ENCODE assay signal across 27 mouse cellular contexts in genomic region chr1:179688415-179688814, GRCm38 (mm10). TPM values are rescaled to one million over a fixed set of nuclear protein-coding genes. Genes with fewer than 3 reads are reported as not detected.
DNase-seq lines count a peak whose midpoint lies in the region; ATAC-seq and TF ChIP-seq lines count a peak whose summit lies in the region.
"Had no signal": no experiment of that assay in that cellular context is flagged by ENCODE, and none has a peak within 500 bp of the region (broad histone marks: within the 10 kb centered on the region; RNA-seq: fewer than 3 reads in every experiment).

No protein-coding gene starts in this region.

- no peak overlapping the region for H3ac ChIP-seq in myocyte (ENCODE audit: control insufficient read depth, insufficient read length)

- H3K4me2 ChIP-seq in heart, embryonic 12.5 days, result 0 out of 2 replicates have a peak overlapping the region, but pooled peaks have one; percentile 14
- H3K4me2 ChIP-seq in heart, embryonic 15.5 days, result no peak overlapping the region
- peak overlapping the region; percentile 27 for H3K4me2 ChIP-seq in myocyte (ENCODE audit: low read depth)
- H3K4me2 ChIP-seq: embryonic facial prominence, embryonic 12.5 days; embryonic facial prominence, embryonic 15.5 days; hindbrain, embryonic 12.5 days; hindbrain, embryonic 15.5 days had no signal

- TF ChIP-seq EP300 in heart, adult 2 months (IDR thresholded peaks at IDR 0.05; ENCODE audit: insufficient read depth, low read depth, low read length), result no peak

- ATAC-seq in heart, embryonic 12.5 days (ENCODE audit: insufficient number of reproducible peaks, low FRiP score), result no peak
- ATAC-seq in heart, embryonic 15.5 days (replicated peaks; ENCODE audit: insufficient number of reproducible peaks, insufficient read depth, low FRiP score, low read depth), result peak; percentile 50; the same call in 1 of the 2 replicates
- ATAC-seq: CD4-positive, CD25-positive, alpha-beta regulatory T cell, adult 4 months; forebrain, embryonic 14.5 days; forebrain, postnatal 0 days; intestine, postnatal 0 days had no signal

- H3K79me2 ChIP-seq in heart, adult 2 months (replicated peaks; ENCODE audit: control insufficient read depth, insufficient read depth, low read length), result no peaks in the 10 kb centered on the region
- no peaks in the 10 kb centered on the region for H3K79me2 ChIP-seq in myocyte (ENCODE audit: control insufficient read depth, insufficient read depth)

- WGBS in heart, embryonic 12.5 days, result 32% methylated on average over 6 of the region's 6 CpGs
- 34% methylated on average over 6 of the region's 6 CpGs for WGBS in heart, embryonic 15.5 days
- 52% methylated on average over 6 of the region's 6 CpGs for WGBS in heart, adult 2 months

- no peak for TF ChIP-seq POLR2A in heart, adult 2 months (IDR thresholded peaks at IDR 0.05; ENCODE audit: insufficient read depth, low read depth, low read length)
- no peak for TF ChIP-seq POLR2A in myocyte (IDR thresholded peaks at IDR 0.05; ENCODE audit: insufficient read length, low read depth)

- no peak overlapping the region for H3K4me3 ChIP-seq in heart, embryonic 12.5 days
- no peak overlapping the region for H3K4me3 ChIP-seq in heart, embryonic 15.5 days
- H3K4me3 ChIP-seq in heart, adult 2 months, result no peak overlapping the region
- no peak overlapping the region for H3K4me3 ChIP-seq in myocyte
- H3K4me3 ChIP-seq: embryonic facial prominence, embryonic 12.5 days; embryonic facial prominence, embryonic 15.5 days; hindbrain, embryonic 12.5 days; hindbrain, embryonic 15.5 days had no signal

- TF ChIP-seq CTCF in heart, adult 2 months (IDR thresholded peaks at IDR 0.05), result no peak

- peak; percentile 84 for DNase-seq in heart, adult 11 months
- DNase-seq in heart, postnatal 14 days, result no peak
- DNase-seq in heart, adult 9 months (ENCODE audit: low spot score in 2 of 2), result no peak
- DNase-seq in heart, adult 2 months, result no peak
- DNase-seq in ovary, postnatal 10 days (ENCODE audit: low spot score), result no peak
- DNase-seq: adrenal gland, adult 2 months; adrenal gland, postnatal 14 days; forebrain, postnatal 0 days; gastrocnemius, postnatal 14 days; kidney, adult 2 months had no signal

- H3K27ac ChIP-seq in heart, embryonic 12.5 days (ENCODE audit: poor library complexity, severe bottlenecking), result peak overlapping the region; percentile 34; the same call in 1 of the 2 replicates
- peak overlapping the region; percentile 62 for H3K27ac ChIP-seq in heart, embryonic 15.5 days
- no peak overlapping the region for H3K27ac ChIP-seq in heart, adult 2 months
- H3K27ac ChIP-seq: embryonic facial prominence, embryonic 12.5 days; embryonic facial prominence, embryonic 15.5 days; hindbrain, embryonic 12.5 days; hindbrain, embryonic 15.5 days had no signal

- intact Hi-C loops in heart, postnatal 14 days (cut with DNase I), result no loop called here
- intact Hi-C loops in heart, adult 2 months (cut with DNase I), result no loop called here

- peaks cover 34% of the 10 kb centered on the region for H3K36me3 ChIP-seq in heart, embryonic 12.5 days
- H3K36me3 ChIP-seq in heart, embryonic 15.5 days, result peaks cover 17% of the 10 kb centered on the region
- H3K36me3 ChIP-seq in heart, adult 2 months (ENCODE audit: control insufficient read depth, insufficient read depth, low read length), result no peaks in the 10 kb centered on the region
- H3K36me3 ChIP-seq in myocyte (ENCODE audit: control insufficient read depth, insufficient read depth), result peaks cover 23% of the 10 kb centered on the region

- peaks cover 21% of the 10 kb centered on the region for H3K4me1 ChIP-seq in heart, embryonic 12.5 days (replicated peaks)
- peaks cover 4% of the 10 kb centered on the region; the same call in 1 of the 2 replicates for H3K4me1 ChIP-seq in heart, embryonic 15.5 days (replicated peaks)
- H3K4me1 ChIP-seq in heart, adult 2 months (ENCODE audit: control insufficient read depth, insufficient read depth, low read length), result no peaks in the 10 kb centered on the region; the same call in 1 of the 2 replicates
- H3K4me1 ChIP-seq: embryonic facial prominence, embryonic 12.5 days; embryonic facial prominence, embryonic 15.5 days; hindbrain, embryonic 12.5 days; hindbrain, embryonic 15.5 days had no signal

- no peaks in the 10 kb centered on the region for H3K9me3 ChIP-seq in heart, embryonic 12.5 days (replicated peaks)
- H3K9me3 ChIP-seq in heart, embryonic 15.5 days (replicated peaks), result no peaks in the 10 kb centered on the region
- H3K9me3 ChIP-seq: embryonic facial prominence, embryonic 12.5 days; embryonic facial prominence, embryonic 15.5 days; hindbrain, embryonic 12.5 days; hindbrain, embryonic 15.5 days had no signal

- H3K9ac ChIP-seq in heart, embryonic 12.5 days, result no peak overlapping the region
- H3K9ac ChIP-seq in heart, embryonic 15.5 days, result no peak overlapping the region
- H3K9ac ChIP-seq in heart, adult 2 months (ENCODE audit: low read depth, low read length), result no peak overlapping the region
- H3K9ac ChIP-seq: embryonic facial prominence, embryonic 12.5 days; embryonic facial prominence, embryonic 15.5 days; forebrain, postnatal 0 days; hindbrain, embryonic 12.5 days; hindbrain, embryonic 15.5 days had no signal

- H3K27me3 ChIP-seq in heart, embryonic 12.5 days (replicated peaks), result no peaks in the 10 kb centered on the region
- H3K27me3 ChIP-seq in heart, embryonic 15.5 days, result no peaks in the 10 kb centered on the region
- no peaks in the 10 kb centered on the region for H3K27me3 ChIP-seq in heart, adult 2 months (ENCODE audit: control insufficient read depth, insufficient read depth, low read length)
- H3K27me3 ChIP-seq in myocyte (ENCODE audit: control insufficient read depth, insufficient read depth, insufficient read length), result no peaks in the 10 kb centered on the region
- H3K27me3 ChIP-seq: embryonic facial prominence, embryonic 12.5 days; embryonic facial prominence, embryonic 15.5 days; hindbrain, embryonic 12.5 days; hindbrain, embryonic 15.5 days had no signal

TF ChIP-seq in myocyte, 11 proteins besides CTCF, POLR2A, EP300 and RAD21:
- TF ChIP-seq E2F4 (IDR thresholded peaks at IDR 0.05; ENCODE audit: insufficient read depth), result no peak

RNA-seq across cellular contexts. Expression of gene Sccpdh, which starts 20.4 kb away (rescaled TPM):
- total RNA-seq in heart, postnatal 14 days (2021), result 10 to 100 TPM; 61.0 to 65.4 TPM
- polyA plus RNA-seq in heart, embryonic 12.5 days (2016; fragmentation: Nextera tagmentation; extraction: Ambion mirVana), result 86.9 and 91.4 TPM in 2 replicates
- polyA plus RNA-seq in heart, embryonic 15.5 days (2015; fragmentation: Nextera tagmentation; extraction: Ambion mirVana), result 87.0 and 94.9 TPM in 2 replicates
- 10 to 100 TPM; 47.9 to 49.4 TPM for total RNA-seq in heart, adult 2 months (2021)
- 23.6 and 72.3 TPM in 2 replicates for polyA plus RNA-seq in heart, adult 2 months (2012; rRNA removed)
- polyA plus RNA-seq in myocyte (2012; fragmentation: generic; extraction: Trizol), result 43.0 TPM

RNA-seq across cellular contexts. Expression of gene Kif28, which starts 56.7 kb away (rescaled TPM):
- under 1 TPM; 0.41 to 0.72 TPM for total RNA-seq in heart, postnatal 14 days (2021)
- not detected in 2 replicates for polyA plus RNA-seq in heart, embryonic 12.5 days (2016; fragmentation: Nextera tagmentation; extraction: Ambion mirVana)
- 0.06 and 0.08 TPM in 2 replicates for polyA plus RNA-seq in heart, embryonic 15.5 days (2015; fragmentation: Nextera tagmentation; extraction: Ambion mirVana)
- under 1 TPM; 0.25 to 0.47 TPM for total RNA-seq in heart, adult 2 months (2021)
- polyA plus RNA-seq in heart, adult 2 months (2012; rRNA removed), result 0.66 and 1.2 TPM in 2 replicates
- 0.06 TPM for polyA plus RNA-seq in myocyte (2012; fragmentation: generic; extraction: Trizol)
- total RNA-seq: adrenal gland, adult 2 months; adrenal gland, postnatal 14 days; common myeloid progenitor, adult 5-6 weeks; forebrain, postnatal 0 days; hematopoietic stem cell, adult 5-6 weeks had no signal
- polyA plus RNA-seq: adrenal gland, adult 2 months; C2C12; CD4-positive, CD25-positive, alpha-beta regulatory T cell, adult 4 months; forebrain, embryonic 11.5 days; forebrain, embryonic 14.5 days; forebrain, postnatal 0 days; gonadal fat pad, adult 2 months; hindbrain, embryonic 12.5 days; intestine, embryonic 14.5 days; intestine, postnatal 0 days; kidney, adult 2 months; kidney, embryonic 14.5 days had no signal
